Mouse (Mus musculus) macrophage (primary cell): Measurements from ENCODE around the gene Kynu. TPM values are rescaled to one million over a fixed set of nuclear protein-coding genes. Genes with fewer than 3 reads are reported as not detected.

Source experiments
- H3K27ac ChIP-seq: fragments of 350-480 bp; formaldehyde crosslinking; 2 replicates; pipeline ENCODE4 v1.9.0; 2021
- H3K36me3 ChIP-seq: fragments of 350-480 bp; formaldehyde crosslinking; 2 replicates; pipeline ENCODE4 v1.9.0; 2021; ENCODE audit errors: inconsistent target
- H3K4me3 ChIP-seq: fragments of 350-480 bp; formaldehyde crosslinking; 2 replicates; pipeline ENCODE4 v1.9.0; 2021; ENCODE audit errors: inconsistent target
- H3K79me2 ChIP-seq: fragments of 350-480 bp; formaldehyde crosslinking; 2 replicates; pipeline ENCODE4 v1.9.0; 2021; ENCODE audit errors: inconsistent target
- WGBS: methylation state at CpG from one replicate; pipeline ENCODE4 v1.1.7; 2026; ENCODE audit warnings: inconsistent platforms; ENCODE audit not compliant: missing documents; 5-methylcytosine and 5-hydroxymethylcytosine counted together
- polyA plus RNA-seq: library from polyadenylated mRNA; stranded (reverse); fragments of 250-400 nt; gene quantifications from 3 replicates; pipeline ENCODE4 v1.2.4, GENCODE M21; 2018; ENCODE audit warnings: inconsistent platforms
- total RNA-seq, 78 experiments: library from RNA; depleted of rRNA; stranded (reverse); fragments of 250-400 nt; gene quantifications; 1 replicate in 9 of 78; 2 replicates in 24 of 78; 3 replicates in 43 of 78; 4 replicates in 2 of 78; pipeline ENCODE4 v1.2.4; 2018; ENCODE audit warnings: inconsistent platforms in 56 of 78

The Kynu gene
- total RNA-seq (2018; cell fraction: chromatin; rRNA removed), result 10 to 100 TPM in 6 of 26 experiments, 1 to 10 TPM in 20; 2.0 to 26.7 (median 5.4) TPM
- 1 to 10 TPM in 25 of 26 experiments, under 1 TPM in 1; 0.75 to 6.0 (median 2.3) TPM for total RNA-seq (2018; cell fraction: cytosol; rRNA removed)
- 10 to 100 TPM in 11 of 26 experiments, 1 to 10 TPM in 15; 1.7 to 35.6 (median 7.7) TPM for total RNA-seq (2018; cell fraction: nucleus; rRNA removed)
- 0.11 to 10.4 TPM (median 3.1 TPM) in 3 replicates for polyA plus RNA-seq

GRCm38 (mm10) chr2:43555062-43555888, at the start of gene Kynu:
Gene Kynu (plus strand): TSS chr2:43555329.
- Histone ChIP-seq H3K27ac (peak within 1 kb of the TSS; percentile 24), H3K79me2 (no peaks in the 10 kb centered on the region), H3K4me3 (peak within 1 kb of the TSS; percentile 18; the same call in 1 of the 2 replicates), H3K36me3 (no peaks in the 10 kb centered on the region)
- 4% methylated on average over 9 of the region's 9 CpGs for WGBS

- 94% methylated on average over 3 of the region's 3 CpGs for WGBS
Observed at GRCm38 (mm10) chr2:43506182-43506581, 48.9 kb upstream of the Kynu start.

GRCm38 (mm10) chr2:43513852-43514251, 41.3 kb upstream of the Kynu start:
- WGBS, result 91% methylated on average over 7 of the region's 7 CpGs
- Histone ChIP-seq H3K36me3 (no peaks in the 10 kb centered on the region), H3K79me2 (no peaks in the 10 kb centered on the region), H3K4me3 (no peak overlapping the region), H3K27ac (no peak overlapping the region)

More at GRCm38 (mm10) chr2:43506182-43506581, 48.9 kb upstream of the Kynu start:
- no peaks in the 10 kb centered on the region for H3K79me2 ChIP-seq
- H3K27ac ChIP-seq, result no peak overlapping the region
- no peaks in the 10 kb centered on the region for H3K36me3 ChIP-seq
- no peak overlapping the region for H3K4me3 ChIP-seq

GRCm38 (mm10) chr2:43534417-43534816, 20.7 kb upstream of the Kynu start:
- H3K79me2 ChIP-seq, result no peaks in the 10 kb centered on the region
- no peaks in the 10 kb centered on the region for H3K36me3 ChIP-seq
- no peak overlapping the region for H3K4me3 ChIP-seq
- WGBS, result 66% methylated on average over 2 of the region's 2 CpGs
- H3K27ac ChIP-seq, result no peak overlapping the region

- H3K36me3 ChIP-seq, result no peaks in the 10 kb centered on the region
- 56% methylated on average over 3 of the region's 3 CpGs for WGBS
- H3K4me3 ChIP-seq, result no peak overlapping the region
- H3K27ac ChIP-seq, result no peak overlapping the region
- H3K79me2 ChIP-seq, result no peaks in the 10 kb centered on the region
Observed at GRCm38 (mm10) chr2:43542615-43543014, 12.5 kb upstream of the Kynu start.

GRCm38 (mm10) chr2:43545665-43546064, 9.5 kb upstream of the Kynu start:
- WGBS, result 2% methylated on average over 3 of the region's 3 CpGs
- Histone ChIP-seq H3K79me2 (no peaks in the 10 kb centered on the region), H3K27ac (no peak overlapping the region), H3K4me3 (no peak overlapping the region), H3K36me3 (no peaks in the 10 kb centered on the region)

GRCm38 (mm10) chr2:43546448-43546847, 8.7 kb upstream of the Kynu start:
- 92% methylated on average over 1 of the region's 1 CpGs for WGBS
- Histone ChIP-seq H3K4me3 (no peak overlapping the region), H3K36me3 (no peaks in the 10 kb centered on the region)

GRCm38 (mm10) chr2:43554216-43554615, 913 bp upstream of the Kynu start:
- WGBS, result 100% methylated on average over 4 of the region's 4 CpGs
- Histone ChIP-seq H3K79me2 (no peaks in the 10 kb centered on the region), H3K36me3 (no peaks in the 10 kb centered on the region), H3K4me3 (no peak overlapping the region), H3K27ac (no peak overlapping the region)

More at GRCm38 (mm10) chr2:43546448-43546847, 8.7 kb upstream of the Kynu start:
- no peaks in the 10 kb centered on the region for H3K79me2 ChIP-seq
- H3K27ac ChIP-seq, result no peak overlapping the region

GRCm38 (mm10) chr2:43555889-43556285, 758 bp downstream of the Kynu start:
- Histone ChIP-seq H3K27ac (no peak overlapping the region), H3K36me3 (no peaks in the 10 kb centered on the region), H3K4me3 (no peak overlapping the region), H3K79me2 (no peaks in the 10 kb centered on the region)
- 63% methylated on average over 4 of the region's 4 CpGs for WGBS

- Histone ChIP-seq H3K4me3 (no peak overlapping the region), H3K36me3 (no peaks in the 10 kb centered on the region), H3K79me2 (no peaks in the 10 kb centered on the region), H3K27ac (no peak overlapping the region)
- WGBS, result 93% methylated on average over 3 of the region's 3 CpGs
Observed at GRCm38 (mm10) chr2:43556985-43557384, 1.9 kb downstream of the Kynu start.

GRCm38 (mm10) chr2:43561209-43561608, 6.1 kb downstream of the Kynu start:
- Histone ChIP-seq H3K27ac (no peak overlapping the region), H3K79me2 (no peaks in the 10 kb centered on the region), H3K36me3 (no peaks in the 10 kb centered on the region), H3K4me3 (no peak overlapping the region)
- WGBS, result 8% methylated on average over 3 of the region's 3 CpGs

- WGBS, result 99% methylated on average over 9 of the region's 9 CpGs
- H3K79me2 ChIP-seq, result no peaks in the 10 kb centered on the region
- no peak overlapping the region for H3K4me3 ChIP-seq
- no peak overlapping the region for H3K27ac ChIP-seq
- H3K36me3 ChIP-seq, result no peaks in the 10 kb centered on the region
Observed at GRCm38 (mm10) chr2:43562779-43563178, 7.7 kb downstream of the Kynu start.

- 100% methylated on average over 1 of the region's 1 CpGs for WGBS
- Histone ChIP-seq H3K4me3 (no peak overlapping the region), H3K79me2 (no peaks in the 10 kb centered on the region)
Observed at GRCm38 (mm10) chr2:43568406-43568805, 13.3 kb downstream of the Kynu start.

GRCm38 (mm10) chr2:43573526-43573925, 18.4 kb downstream of the Kynu start:
- Histone ChIP-seq H3K27ac (no peak overlapping the region), H3K4me3 (no peak overlapping the region), H3K36me3 (no peaks in the 10 kb centered on the region), H3K79me2 (no peaks in the 10 kb centered on the region)
- 100% methylated on average over 1 of the region's 1 CpGs for WGBS

More at GRCm38 (mm10) chr2:43568406-43568805, 13.3 kb downstream of the Kynu start:
- Histone ChIP-seq H3K36me3 (no peaks in the 10 kb centered on the region), H3K27ac (no peak overlapping the region)

- 83% methylated on average over 8 of the region's 8 CpGs for WGBS
- Histone ChIP-seq H3K79me2 (no peaks in the 10 kb centered on the region), H3K4me3 (no peak overlapping the region), H3K36me3 (no peaks in the 10 kb centered on the region), H3K27ac (no peak overlapping the region)
Observed at GRCm38 (mm10) chr2:43583243-43583812, 28.2 kb downstream of the Kynu start.
